Mouse (Mus musculus) liver, embryonic 14.5 days (tissue): ENCODE measurements around the gene St6galnac6.
A peak's percentile ranks its signal among the peaks of the same experiment; 100 is the strongest.

Experiments used
- CTCF ChIP-seq: IDR thresholded peaks from 2 replicates; pipeline ENCODE4 v1.5.1; 2016; ENCODE audit warnings: antibody characterized with exemption, low read depth, control low read depth
- EP300 ChIP-seq: IDR thresholded peaks from 2 replicates; pipeline ENCODE4 v1.6.1; 2016; ENCODE audit warnings: antibody characterized with exemption, low read depth

DNA sequence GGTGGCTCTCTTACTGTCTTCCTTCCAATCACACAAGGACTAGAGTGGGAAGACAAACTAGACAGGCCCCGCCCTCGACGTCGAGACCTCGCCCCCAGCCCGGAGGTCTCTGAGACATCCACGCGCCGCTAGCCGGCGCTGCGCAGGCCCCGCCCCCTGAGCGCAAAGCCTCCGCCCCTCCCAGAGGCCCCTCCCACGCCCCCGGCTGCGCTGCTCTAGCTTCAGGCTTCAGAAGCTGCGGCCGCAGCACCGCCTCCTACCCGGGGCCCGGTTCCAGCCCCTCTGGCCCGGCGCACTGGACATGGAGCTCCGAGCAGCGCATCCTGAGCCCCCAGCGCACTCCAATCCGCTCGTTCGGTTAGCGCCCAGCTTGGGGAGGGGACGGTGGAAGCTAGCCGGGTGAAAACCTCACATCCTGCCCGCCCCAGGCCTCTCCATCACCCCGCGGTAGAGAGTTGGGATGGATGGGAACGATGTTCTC is 12.6 kb upstream of the St6galnac6 start, which contains the start of gene St6galnac4:
- peak; percentile 49 for TF ChIP-seq CTCF
- no peak for TF ChIP-seq EP300
